Mouse (Mus musculus) heart, embryonic 11.5 days (tissue): ENCODE measurements around the gene Hmgcl. TPM values are rescaled to one million over a fixed set of nuclear protein-coding genes. Genes with fewer than 3 reads are reported as not detected.
"Not testable (repeated sequence)": the region's sequence is repeated elsewhere in the genome, so short reads cannot be mapped to it uniquely, and the experiment has no call there.

Source experiments
- ATAC-seq: fragments of 200-750 bp; cut with Nextera tagmentation; replicated peaks from 2 replicates; pipeline ENCODE4 v1.8.0; 2017; ENCODE audit warnings: moderate library complexity; ENCODE audit not compliant: insufficient number of reproducible peaks, low FRiP score, low TSS enrichment
- H3K27ac ChIP-seq: fragments of 300-500 bp; sonication (generic); 2 replicates; pipeline ENCODE4 v1.5.1; 2014; ENCODE audit warnings: mild to moderate bottlenecking, low read depth, low read length
- H3K27me3 ChIP-seq: fragments of 300-500 bp; sonication (generic); 2 replicates; pipeline ENCODE4 v1.6.1; 2014; ENCODE audit warnings: mild to moderate bottlenecking, low read length, mixed read lengths; ENCODE audit not compliant: control insufficient read depth, insufficient read depth
- H3K36me3 ChIP-seq: fragments of 300-500 bp; sonication (generic); 2 replicates; pipeline ENCODE4 v1.6.1; 2014; ENCODE audit warnings: mild to moderate bottlenecking, low read length, moderate library complexity, mixed read lengths; ENCODE audit not compliant: control insufficient read depth, insufficient read depth
- H3K4me1 ChIP-seq: fragments of 300-500 bp; sonication (generic); 2 replicates; pipeline ENCODE4 v1.6.1; 2014; ENCODE audit warnings: low read length; ENCODE audit not compliant: control insufficient read depth, insufficient read depth
- H3K4me2 ChIP-seq: fragments of 300-500 bp; sonication (generic); 2 replicates; pipeline ENCODE4 v1.6.1; 2014; ENCODE audit warnings: mild to moderate bottlenecking, moderate library complexity
- H3K4me3 ChIP-seq: fragments of 300-500 bp; sonication (generic); 2 replicates; pipeline ENCODE4 v1.5.1; 2014; ENCODE audit warnings: low read depth, low read length
- H3K9ac ChIP-seq: fragments of 300-500 bp; sonication (generic); 2 replicates; pipeline ENCODE4 v1.6.1; 2014; ENCODE audit warnings: mild to moderate bottlenecking, low read depth, low read length, moderate library complexity
- H3K9me3 ChIP-seq: fragments of 300-500 bp; sonication (generic); replicated peaks from 2 replicates; pipeline ENCODE4 v1.6.1; 2016; ENCODE audit warnings: low read length; ENCODE audit not compliant: control insufficient read depth
- WGBS: fragments of 180-500 bp; shearing (Covaris S2); extraction: QIAGEN DNeasy Blood & Tissue Kit; methylation state at CpG from one replicate; pipeline ENCODE4 v1.1.7; 2014; ENCODE audit not compliant: insufficient replicate concordance; 5-methylcytosine and 5-hydroxymethylcytosine counted together
- polyA plus RNA-seq: library from polyadenylated mRNA; unstranded; fragments of >200 nt; fragmentation: Nextera tagmentation; extraction: Ambion mirVana; gene quantifications from 2 replicates; pipeline ENCODE4 v1.2.1, GENCODE M21; 2014

The Hmgcl gene
- polyA plus RNA-seq, 1 experiment from 2014 or later = 84.0 TPM

DNA sequence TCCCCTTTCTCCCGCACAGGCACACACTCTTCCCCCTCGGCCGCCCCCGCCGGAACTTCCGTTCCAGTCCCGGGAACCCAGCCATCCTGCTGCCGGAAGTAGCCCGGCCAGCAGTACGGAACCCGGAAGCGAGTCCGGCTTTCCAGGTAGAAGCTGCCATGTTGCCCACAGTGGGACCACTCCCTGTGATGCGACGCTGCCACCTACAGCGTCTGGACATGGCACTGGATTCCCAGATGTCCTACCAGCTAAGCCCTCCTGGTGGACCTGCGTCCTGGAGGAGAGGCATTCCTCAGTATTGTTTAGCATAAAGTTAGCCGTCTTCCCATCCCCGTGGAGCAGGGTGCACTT lies 26.3 kb downstream of the Hmgcl start, which contains the start of gene Lypla2:
TSS of gene Lypla2 (minus strand) at position 71 of the 351 bp plus-strand sequence.
- H3K4me3 ChIP-seq = peak within 1 kb of the TSS; percentile 80
- H3K36me3 ChIP-seq = peaks cover 26% of the 10 kb centered on the region
- H3K9ac ChIP-seq = peak within 1 kb of the TSS; percentile 84
- peaks cover 12% of the 10 kb centered on the region for H3K4me1 ChIP-seq
- ATAC-seq = peak; percentile 69
- WGBS = 3% methylated on average over 19 of the region's 19 CpGs
- H3K4me2 ChIP-seq = peak within 1 kb of the TSS; percentile 96
- H3K27ac ChIP-seq = peak within 1 kb of the TSS; percentile 57; the same call in 1 of the 2 replicates
- H3K9me3 ChIP-seq = no peaks in the 10 kb centered on the region
- no peaks in the 10 kb centered on the region for H3K27me3 ChIP-seq

DNA sequence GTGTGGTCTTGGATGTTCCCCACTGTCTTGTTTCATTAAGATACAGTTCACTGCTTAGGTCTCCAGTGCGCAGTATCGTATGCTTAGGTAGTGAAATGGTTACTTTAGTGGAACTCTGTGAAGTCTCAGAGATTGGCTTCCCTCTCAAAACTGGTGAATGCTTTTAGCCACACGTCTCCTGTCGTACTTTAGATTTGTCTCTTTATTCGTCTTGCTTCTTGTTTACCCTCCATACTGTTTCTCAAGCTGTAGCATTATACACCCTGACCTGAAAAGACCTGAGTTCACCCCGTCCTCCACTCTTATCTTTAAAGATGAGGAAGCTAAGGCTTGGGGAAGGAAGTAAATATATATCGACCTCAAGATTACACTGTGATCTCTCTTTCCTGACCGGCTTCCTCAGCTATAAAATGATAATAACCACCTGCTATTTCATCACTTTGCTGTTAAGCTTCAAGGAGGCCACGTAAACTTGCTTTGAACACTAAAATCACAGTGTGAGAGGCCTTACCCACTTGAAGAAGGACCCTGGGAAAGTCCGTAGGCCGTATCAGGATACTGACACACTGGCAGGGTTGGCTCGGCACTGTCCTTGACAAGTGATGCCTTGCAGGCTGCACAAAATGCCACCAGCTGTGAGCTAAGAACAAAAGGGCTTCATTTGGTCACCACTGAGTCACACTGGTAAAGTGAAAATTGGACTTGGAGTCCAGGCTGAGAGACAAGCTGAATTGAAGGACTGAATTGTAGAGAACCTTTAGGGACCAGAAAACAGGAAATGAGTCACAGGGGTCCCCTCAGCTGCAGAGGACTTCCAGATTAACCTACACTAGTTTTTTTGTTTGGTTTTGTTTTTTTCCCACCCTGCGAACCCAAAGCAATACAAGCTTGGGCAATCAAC lies 26.9 kb downstream of the Hmgcl start:
- H3K9me3 ChIP-seq = no peaks in the 10 kb centered on the region
- H3K4me2 ChIP-seq = peak overlapping the region; percentile 96
- peaks cover 12% of the 10 kb centered on the region for H3K4me1 ChIP-seq
- H3K4me3 ChIP-seq = peak overlapping the region; percentile 80
- 50% methylated on average over 13 of the region's 13 CpGs for WGBS
- no peak overlapping the region; the same call in 1 of the 2 replicates for H3K27ac ChIP-seq
- H3K36me3 ChIP-seq = peaks cover 26% of the 10 kb centered on the region
- H3K9ac ChIP-seq = peak overlapping the region; percentile 84
- H3K27me3 ChIP-seq = no peaks in the 10 kb centered on the region
- no peak for ATAC-seq

DNA sequence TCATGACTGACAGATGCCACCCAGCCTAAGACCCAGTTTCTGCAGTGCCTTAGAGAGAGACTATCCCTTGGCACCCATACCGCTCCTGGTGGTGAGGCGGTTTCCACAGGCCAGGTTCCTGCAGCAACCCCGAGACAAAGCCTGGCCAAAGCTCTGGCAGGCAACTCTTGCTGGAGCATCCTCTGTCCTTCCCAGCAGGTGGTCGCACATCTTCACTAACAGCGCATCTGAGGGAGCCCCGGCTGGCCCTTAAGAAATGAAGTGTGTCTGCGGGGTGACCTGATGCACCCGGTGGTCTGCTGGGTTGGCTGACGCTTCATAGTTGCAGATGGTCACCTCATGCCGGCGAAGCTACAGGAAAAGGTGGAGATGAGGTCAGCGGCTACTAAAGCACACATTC lies 29.9 kb downstream of the Hmgcl start:
- Histone ChIP-seq H3K36me3 (peaks cover 13% of the 10 kb centered on the region; the same call in 1 of the 2 replicates), H3K27me3 (no peaks in the 10 kb centered on the region), H3K9me3 (no peaks in the 10 kb centered on the region), H3K4me3 (no peak overlapping the region), H3K4me1 (peaks cover 7% of the 10 kb centered on the region), H3K9ac (no peak overlapping the region), H3K27ac (no peak overlapping the region), H3K4me2 (no peak overlapping the region)
- no peak for ATAC-seq
- WGBS = 89% methylated on average over 12 of the region's 12 CpGs

DNA sequence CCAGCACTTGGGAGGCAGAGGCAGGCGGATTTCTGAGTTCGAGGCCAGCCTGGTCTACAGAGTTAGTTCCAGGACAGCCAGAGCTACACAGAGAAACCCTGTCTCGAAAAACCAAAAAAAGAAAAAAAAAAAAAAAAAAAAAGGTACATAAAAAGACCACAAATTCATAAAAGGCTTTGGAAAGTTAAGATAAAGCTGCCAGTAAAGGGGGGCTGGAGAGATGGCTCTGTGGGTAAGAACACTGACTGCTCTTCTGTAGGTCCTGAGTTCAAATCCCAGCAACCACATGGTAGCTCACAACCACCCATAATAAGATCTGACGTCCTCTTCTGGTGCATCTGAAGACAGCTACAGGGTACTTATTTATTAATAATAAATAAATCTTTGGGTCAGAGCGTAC lies 34.0 kb downstream of the Hmgcl start:
- H3K27me3 ChIP-seq, H3K4me1 ChIP-seq, H3K4me3 ChIP-seq, H3K9me3 ChIP-seq, ATAC-seq, H3K4me2 ChIP-seq, H3K9ac ChIP-seq, H3K27ac ChIP-seq: not testable (repeated sequence)
- WGBS = 93% methylated on average over 5 of the region's 5 CpGs
- H3K36me3 ChIP-seq = peaks cover 19% of the 10 kb centered on the region

DNA sequence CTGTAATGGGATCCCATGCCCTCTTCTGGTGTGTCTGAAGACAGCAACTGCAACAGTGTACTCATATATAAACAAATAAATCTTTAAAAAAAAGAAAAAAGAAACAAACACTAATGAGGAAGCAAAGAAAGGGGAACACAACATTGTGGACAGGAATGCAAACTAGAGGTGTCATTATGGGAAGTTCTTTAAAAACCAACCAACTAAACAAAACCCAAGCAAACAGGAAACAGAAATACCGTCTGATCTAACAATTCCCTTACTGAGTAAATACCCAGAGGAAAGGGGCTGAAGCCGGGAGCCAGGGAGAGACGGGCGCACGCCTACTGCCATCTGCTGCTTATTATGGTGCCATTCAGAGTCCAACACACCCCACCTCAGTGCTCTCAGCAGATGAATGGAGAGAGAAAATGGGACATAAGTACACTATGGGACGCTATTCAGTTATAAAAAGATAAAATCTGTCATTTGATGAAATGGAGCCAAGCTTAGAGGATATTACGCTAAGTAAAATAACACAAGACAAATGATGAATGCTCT lies 35.3 kb downstream of the Hmgcl start:
- peaks cover 10% of the 10 kb centered on the region for H3K4me1 ChIP-seq
- H3K9ac ChIP-seq = no peak overlapping the region
- 82% methylated on average over 7 of the region's 7 CpGs for WGBS
- no peak overlapping the region for H3K27ac ChIP-seq
- peaks cover 14% of the 10 kb centered on the region for H3K36me3 ChIP-seq
- no peak overlapping the region for H3K4me3 ChIP-seq
- no peak overlapping the region for H3K4me2 ChIP-seq
- no peaks in the 10 kb centered on the region for H3K27me3 ChIP-seq
- no peak for ATAC-seq
- H3K9me3 ChIP-seq = no peaks in the 10 kb centered on the region

DNA sequence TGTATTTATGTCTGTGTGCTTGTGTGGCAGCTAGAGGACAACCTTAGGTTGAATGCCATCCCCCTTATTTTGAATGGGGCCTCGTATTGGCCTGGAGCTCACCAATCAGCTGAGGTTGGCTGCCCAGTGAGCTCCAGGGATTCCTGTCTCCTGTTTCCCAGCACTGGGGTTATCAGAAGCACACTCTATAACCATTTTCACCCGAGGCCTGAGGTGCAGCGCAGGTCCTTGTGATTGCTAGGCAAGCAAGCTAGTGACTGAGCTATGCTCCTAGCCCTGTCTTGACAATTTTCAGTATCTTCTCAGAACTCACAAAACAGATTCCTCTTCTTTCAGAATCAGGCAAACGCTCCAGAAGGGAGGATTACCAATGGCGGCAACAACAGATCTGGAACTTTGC lies 38.3 kb downstream of the Hmgcl start:
- Histone ChIP-seq H3K27me3 (no peaks in the 10 kb centered on the region), H3K4me3 (no peak overlapping the region), H3K9me3 (no peaks in the 10 kb centered on the region), H3K27ac (no peak overlapping the region), H3K9ac (no peak overlapping the region), H3K36me3 (peaks cover 6% of the 10 kb centered on the region), H3K4me1 (peaks cover 12% of the 10 kb centered on the region), H3K4me2 (no peak overlapping the region)
- no peak for ATAC-seq
- 66% methylated on average over 5 of the region's 5 CpGs for WGBS

DNA sequence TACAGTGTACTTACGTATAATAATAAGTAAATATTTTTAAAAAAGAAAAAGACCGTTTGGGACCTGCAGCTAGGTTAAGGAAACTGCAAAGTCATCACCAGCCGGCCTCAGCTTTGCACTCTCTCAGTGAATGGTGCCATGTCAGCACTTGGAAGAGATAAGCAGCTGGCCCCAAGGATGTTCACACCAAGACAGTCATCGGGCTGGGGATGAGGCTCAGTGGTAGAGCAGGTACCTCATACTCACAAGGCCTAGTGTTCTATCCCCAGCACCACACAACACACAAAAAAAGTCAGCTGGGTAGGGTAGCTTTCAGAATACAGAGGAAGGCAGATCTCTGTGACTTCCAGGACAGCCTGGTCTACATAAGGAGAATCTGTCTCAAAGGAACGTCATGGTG lies 38.9 kb downstream of the Hmgcl start:
- Histone ChIP-seq H3K9ac (no peak overlapping the region), H3K27ac (no peak overlapping the region), H3K36me3 (peaks cover 6% of the 10 kb centered on the region), H3K4me2 (peak overlapping the region; percentile 93), H3K4me1 (peaks cover 12% of the 10 kb centered on the region), H3K4me3 (peak overlapping the region; percentile 85; the same call in 1 of the 2 replicates), H3K27me3 (no peaks in the 10 kb centered on the region), H3K9me3 (no peaks in the 10 kb centered on the region)
- peak; percentile 67; the same call in 1 of the 2 replicates for ATAC-seq
- 81% methylated on average over 5 of the region's 5 CpGs for WGBS

DNA sequence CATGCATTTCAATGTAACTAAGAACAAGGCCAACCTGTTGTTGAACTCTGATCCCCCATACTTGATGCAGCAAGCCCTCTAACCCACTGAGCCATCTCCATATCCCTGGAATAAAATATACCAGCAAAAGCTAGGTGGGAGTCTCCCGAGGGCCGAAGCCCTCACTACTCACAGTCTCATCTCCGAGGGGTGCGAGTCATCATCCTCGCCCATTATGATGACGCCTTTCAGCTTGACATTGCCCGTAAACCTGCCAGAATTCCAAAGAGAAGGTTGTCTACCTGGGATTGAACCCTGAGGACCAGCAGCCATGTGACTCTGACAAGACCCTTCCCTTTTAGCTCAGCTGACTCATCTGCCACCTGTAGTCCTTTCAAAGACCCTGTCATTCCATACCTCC lies 39.5 kb downstream of the Hmgcl start:
- no peak for ATAC-seq
- Histone ChIP-seq H3K27me3 (no peaks in the 10 kb centered on the region), H3K4me2 (peak overlapping the region; percentile 93), H3K36me3 (peaks cover 6% of the 10 kb centered on the region), H3K4me3 (peak overlapping the region; percentile 85), H3K27ac (no peak overlapping the region), H3K9me3 (no peaks in the 10 kb centered on the region), H3K4me1 (peaks cover 12% of the 10 kb centered on the region), H3K9ac (peak overlapping the region; percentile 94; the same call in 1 of the 2 replicates)
- WGBS = 83% methylated on average over 7 of the region's 7 CpGs
